Mouse (Mus musculus) skeletal muscle tissue, adult 2 months (tissue): ENCODE measurements around the gene Pfdn4.

Experiments
- DNase-seq: peaks from one replicate; pipeline ENCODE4 v3.0.0-alpha.2; 2012; ENCODE audit warnings: low read depth, low spot score

Gene Pfdn4

DNA sequence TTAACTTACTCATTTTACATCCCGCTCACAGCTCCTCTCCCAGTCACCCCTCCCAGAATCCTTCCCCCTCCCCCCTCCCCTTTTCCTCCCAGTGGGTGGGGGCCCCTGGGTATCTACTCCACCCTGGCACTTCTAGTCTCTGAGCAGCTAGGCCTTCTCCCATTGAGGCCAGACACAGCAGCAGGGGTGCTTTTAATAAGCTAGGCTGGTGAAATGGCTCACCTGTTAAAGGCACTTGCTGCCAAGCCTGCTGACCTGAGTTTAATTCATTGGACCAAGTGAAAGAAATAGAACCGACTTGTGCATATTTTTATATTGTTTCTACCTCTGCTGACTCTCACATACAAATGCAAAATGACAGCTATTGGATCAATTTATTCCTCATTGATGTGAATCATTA lies 52.9 kb downstream of the Pfdn4 start:
- DNase-seq = no peak

- DNase-seq = no peak
These were observed 54.0 kb downstream of the Pfdn4 start for GRCm38 (mm10) chr2:170550240-170550639.

DNA sequence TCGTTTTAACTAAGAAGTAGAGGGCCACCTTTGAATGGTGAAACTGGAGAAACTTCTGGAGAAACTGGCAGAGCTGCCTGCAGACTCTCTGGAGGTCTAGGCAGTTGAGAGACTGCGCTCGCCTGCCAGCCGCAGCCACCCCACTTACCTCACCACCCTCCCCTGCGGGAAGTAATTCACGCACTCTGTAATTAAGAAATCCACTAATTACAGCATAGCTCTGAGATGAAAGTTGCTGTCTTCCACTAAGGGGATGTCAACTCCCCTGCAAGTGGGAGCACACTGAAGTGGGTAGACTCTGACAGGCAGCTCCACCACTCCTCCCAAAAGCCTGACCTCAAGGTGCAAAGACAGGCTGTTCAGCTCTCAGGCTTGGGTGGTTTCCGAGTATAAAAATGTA lies 55.9 kb downstream of the Pfdn4 start:
- DNase-seq = no peak

GRCm38 (mm10) chr2:170563956-170564855 lies 68.0 kb downstream of the Pfdn4 start:
- no peak for DNase-seq

- DNase-seq = no peak
These were observed 68.8 kb downstream of the Pfdn4 start for GRCm38 (mm10) chr2:170564995-170565394.
